Mouse (Mus musculus): ENCODE results near the gene Mocs3.

Mocs3 gene

GRCm38 (mm10) chr2:168230026-168230728, at the start of gene Mocs3, which contains the start of the genes Gm20716 and Dpm1:
Gene Mocs3 (plus strand): TSS chr2:168230622.
Gene Gm20716 (minus strand): TSS chr2:168230364.
Gene Dpm1 (minus strand): TSS chr2:168230591.
- peak; percentile 85 to 90 for DNase-seq

GRCm38 (mm10) chr2:168191856-168192255, 38.6 kb upstream of the Mocs3 start:
- no peak for DNase-seq

GRCm38 (mm10) chr2:168193685-168194084, 36.7 kb upstream of the Mocs3 start:
- no peak for DNase-seq

DNA sequence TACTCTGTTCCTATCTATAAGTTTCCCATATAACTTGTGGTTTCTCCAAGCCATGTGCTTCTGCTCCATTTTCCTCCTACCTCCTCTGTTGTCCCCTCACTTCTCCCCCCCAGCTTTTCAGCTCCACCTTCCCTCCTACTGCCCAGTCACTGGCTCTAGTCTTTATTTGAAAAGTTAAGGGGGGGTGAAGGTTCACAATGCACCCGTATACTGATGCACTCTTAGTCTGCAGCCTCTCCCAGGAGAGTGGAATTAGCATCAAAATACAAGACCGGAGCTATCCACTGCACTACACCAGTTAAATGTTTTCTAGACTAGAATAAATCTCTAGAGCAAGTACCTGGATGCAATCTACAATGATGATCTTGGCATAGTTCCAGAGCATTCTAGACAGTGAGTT, 34.7 kb upstream of the Mocs3 start:
- no peak for DNase-seq

- DNase-seq, result no peak
Observed at GRCm38 (mm10) chr2:168198421-168198820, 32.0 kb upstream of the Mocs3 start.

DNA sequence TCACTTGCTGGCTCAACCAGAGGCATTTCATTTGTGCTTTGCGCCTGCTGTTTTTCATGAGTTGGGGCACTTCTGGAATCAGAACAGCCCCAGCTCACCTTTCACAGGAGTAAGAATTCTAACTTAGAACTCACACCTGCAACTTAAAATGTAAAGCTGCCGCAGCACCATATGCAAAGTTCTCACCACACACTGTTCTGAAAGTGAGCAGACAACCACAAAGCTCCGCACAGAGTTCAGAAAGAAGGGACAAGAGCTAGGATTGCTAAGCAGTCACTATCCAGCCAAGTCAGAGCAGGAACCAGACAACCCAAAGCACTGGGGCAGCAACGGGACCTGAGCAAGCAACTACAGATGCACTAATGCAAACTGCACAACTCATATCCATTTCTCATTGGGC, 30.9 kb upstream of the Mocs3 start:
- DNase-seq, result peak in 1 of 2 experiments; percentile 35

GRCm38 (mm10) chr2:168200014-168200691, 30.3 kb upstream of the Mocs3 start:
- DNase-seq, result no peak

DNA sequence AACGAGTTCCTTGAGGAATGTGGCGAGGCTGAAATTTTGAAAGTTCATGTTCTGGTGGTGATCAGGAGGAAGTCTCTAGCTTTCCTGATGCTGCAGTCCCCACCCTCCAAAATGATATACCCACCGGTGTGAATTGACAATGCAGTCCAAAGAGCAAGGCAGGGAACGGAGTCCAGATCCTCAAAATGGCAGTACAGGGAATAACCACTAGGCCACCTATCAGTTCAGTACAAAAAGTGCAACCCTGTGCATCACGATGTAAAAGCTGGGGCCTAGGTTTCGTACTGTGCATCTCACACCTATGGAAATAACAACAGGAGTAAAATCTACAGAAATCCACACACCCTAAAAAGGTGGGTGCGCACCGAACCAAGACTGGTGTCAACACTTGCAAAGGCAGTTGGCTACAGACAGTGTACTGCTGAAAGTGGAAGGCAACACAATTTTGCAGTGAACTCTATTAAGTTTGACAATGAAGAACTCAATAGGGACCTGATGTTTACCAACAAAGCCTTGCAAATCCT, 25.9 kb upstream of the Mocs3 start:
- no peak for DNase-seq

GRCm38 (mm10) chr2:168205265-168205664, 25.2 kb upstream of the Mocs3 start:
- peak; percentile 93 to 95 for DNase-seq

DNA sequence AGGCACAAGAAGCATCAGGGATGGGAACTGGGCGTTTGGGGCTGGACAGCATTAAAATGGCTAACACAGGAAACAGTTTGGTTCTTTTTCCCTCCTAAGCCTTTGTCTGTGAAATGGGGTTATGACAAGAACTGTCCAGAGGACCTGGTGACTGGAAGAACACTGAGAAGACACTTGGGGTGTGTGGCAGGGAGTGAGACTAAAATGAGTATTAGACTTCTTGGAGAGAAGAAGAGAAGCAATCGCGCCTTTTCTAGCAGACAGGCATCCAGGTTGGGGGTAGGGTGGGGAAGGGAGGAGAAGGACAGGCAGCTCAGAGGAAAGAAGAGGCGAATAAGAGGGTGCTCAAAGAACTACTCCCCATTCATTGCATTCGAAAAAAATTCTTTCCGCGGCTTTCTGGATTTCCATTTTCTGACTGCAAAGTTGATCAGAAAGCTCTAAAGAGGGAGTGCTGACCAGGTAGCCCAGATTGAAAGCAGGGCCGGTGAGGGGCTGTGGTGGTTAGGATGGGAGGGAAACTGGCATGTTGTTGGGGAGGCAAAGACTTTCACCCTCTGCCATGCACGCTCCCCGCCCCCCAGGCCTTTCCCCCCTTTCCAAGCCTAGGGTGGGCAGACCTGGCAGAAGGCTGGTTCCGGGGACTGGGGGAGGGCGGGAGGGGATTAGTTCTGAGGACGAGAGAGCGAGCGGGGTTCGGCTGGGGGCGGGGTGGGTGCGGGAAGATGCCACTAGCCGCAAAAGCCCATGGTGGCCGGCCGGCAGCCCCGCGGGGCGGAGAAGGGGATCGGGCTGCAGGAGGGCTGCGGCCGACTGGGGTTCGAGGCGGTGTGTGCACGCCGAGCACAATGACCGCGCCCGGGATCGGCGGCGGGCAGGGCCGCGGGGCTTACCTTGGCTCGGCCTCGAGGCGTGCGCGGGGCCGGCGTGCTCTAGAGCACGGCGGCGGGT, 24.5 kb upstream of the Mocs3 start:
- DNase-seq, result peak; percentile 13 to 58

GRCm38 (mm10) chr2:168206725-168207644, 23.4 kb upstream of the Mocs3 start, which contains the start of gene Adnp:
Gene Adnp (minus strand): TSS chr2:168207112.
- DNase-seq, result peak; percentile 95 to 99

GRCm38 (mm10) chr2:168207883-168208282, 22.5 kb upstream of the Mocs3 start:
- peak in 1 of 2 experiments; percentile 7 for DNase-seq

DNA sequence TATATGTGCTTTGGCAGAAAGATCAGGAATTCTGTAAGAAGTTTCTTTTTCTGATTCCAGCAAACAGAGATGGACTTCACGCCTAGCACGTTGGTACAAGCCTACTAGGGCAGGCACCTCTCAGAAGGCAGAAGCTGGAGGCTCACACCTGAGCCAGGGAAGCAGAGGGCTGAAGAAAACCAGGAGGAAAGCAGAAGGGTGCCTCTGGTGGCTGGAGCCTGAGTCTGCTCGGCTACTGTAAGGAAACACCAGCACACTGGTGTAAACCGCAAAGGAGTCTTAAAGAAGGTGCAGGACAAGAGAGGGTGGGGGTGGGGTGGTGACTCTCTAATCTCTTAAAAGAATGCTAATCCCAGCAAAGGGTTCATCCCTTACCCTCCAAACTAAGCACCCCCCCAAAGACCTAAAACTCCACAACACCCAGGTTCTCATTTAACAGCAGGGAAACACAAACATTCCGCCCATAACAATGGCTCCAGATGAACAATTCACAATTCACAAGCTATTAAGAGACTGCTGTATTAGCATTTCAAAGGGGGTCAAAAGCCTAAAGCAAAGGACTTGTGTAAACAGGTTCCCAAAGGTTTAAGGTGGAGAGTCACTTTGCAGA, 16.5 kb upstream of the Mocs3 start:
- no peak for DNase-seq

DNA sequence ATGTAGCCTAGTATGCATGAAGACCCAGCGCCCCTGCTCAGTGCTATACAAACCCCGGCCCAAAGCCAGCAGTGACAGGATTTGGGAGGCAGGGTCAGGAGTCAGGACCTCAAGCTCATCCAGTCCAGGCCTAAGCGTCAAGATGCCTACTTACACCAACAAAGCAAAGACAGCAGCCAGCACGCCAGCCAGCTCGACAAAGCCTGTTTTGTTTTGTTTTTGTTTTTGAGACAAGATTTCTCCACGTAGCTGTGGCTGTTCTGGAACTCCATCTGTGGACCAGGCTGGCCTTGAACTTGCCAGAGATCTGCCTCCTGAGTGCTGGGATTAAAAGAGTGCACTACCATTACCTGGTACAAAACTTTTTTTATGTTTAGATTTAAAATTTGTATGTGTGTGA, 7.1 kb upstream of the Mocs3 start:
- no peak for DNase-seq

GRCm38 (mm10) chr2:168229116-168230025, 1.1 kb upstream of the Mocs3 start:
- peak; percentile 49 to 80 for DNase-seq

DNA sequence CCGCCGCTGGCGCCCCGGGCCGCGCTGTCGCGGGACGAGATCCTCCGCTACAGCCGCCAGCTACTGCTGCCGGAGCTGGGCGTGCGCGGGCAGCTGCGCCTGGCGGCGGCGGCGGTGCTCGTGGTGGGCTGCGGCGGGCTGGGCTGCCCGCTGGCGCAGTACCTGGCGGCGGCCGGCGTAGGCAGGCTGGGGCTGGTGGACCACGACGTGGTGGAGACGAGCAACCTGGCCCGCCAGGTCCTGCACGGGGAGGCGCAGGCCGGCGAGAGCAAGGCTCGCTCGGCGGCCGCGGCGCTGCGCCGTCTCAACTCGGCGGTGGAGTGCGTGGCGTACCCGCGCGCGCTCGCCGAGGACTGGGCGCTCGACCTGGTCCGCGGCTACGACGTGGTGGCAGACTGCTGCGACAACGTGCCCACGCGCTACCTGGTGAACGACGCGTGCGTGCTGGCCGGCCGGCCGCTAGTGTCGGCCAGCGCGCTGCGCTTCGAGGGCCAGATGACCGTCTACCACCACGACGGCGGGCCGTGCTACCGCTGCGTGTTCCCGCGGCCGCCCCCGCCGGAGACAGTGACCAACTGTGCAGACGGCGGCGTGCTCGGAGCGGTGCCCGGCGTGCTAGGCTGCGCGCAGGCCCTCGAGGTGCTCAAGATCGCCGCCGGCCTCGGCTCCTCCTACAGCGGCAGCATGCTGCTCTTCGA, 500 bp downstream of the Mocs3 start:
- DNase-seq, result peak; percentile 9 to 52

GRCm38 (mm10) chr2:168231471-168231829, 1.0 kb downstream of the Mocs3 start:
- no peak for DNase-seq

DNA sequence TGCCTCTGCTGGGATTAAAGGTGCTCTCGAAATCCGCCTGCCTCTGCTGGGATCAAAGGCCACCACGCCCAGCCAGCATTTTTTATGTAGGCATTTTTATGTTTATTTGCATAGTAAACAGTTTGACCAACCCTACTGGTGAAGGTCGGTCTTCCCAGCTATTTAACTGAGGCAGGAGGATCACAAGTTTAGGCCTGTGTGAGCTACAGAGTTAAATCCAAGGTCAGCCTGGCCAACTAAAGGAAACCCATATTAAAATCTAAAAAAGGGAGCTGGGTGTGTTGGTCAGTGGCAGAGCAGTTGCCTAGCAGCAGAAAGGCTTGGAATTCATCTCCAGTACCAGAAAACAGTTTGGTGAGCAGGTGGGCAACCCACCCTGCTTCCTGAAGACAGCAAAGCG, 2.9 kb downstream of the Mocs3 start:
- DNase-seq, result no peak

- DNase-seq, result no peak
Observed at GRCm38 (mm10) chr2:168238335-168238734, 7.9 kb downstream of the Mocs3 start.

All from kidney, postnatal 25 days (tissue).